In the genomic region with DNA sequence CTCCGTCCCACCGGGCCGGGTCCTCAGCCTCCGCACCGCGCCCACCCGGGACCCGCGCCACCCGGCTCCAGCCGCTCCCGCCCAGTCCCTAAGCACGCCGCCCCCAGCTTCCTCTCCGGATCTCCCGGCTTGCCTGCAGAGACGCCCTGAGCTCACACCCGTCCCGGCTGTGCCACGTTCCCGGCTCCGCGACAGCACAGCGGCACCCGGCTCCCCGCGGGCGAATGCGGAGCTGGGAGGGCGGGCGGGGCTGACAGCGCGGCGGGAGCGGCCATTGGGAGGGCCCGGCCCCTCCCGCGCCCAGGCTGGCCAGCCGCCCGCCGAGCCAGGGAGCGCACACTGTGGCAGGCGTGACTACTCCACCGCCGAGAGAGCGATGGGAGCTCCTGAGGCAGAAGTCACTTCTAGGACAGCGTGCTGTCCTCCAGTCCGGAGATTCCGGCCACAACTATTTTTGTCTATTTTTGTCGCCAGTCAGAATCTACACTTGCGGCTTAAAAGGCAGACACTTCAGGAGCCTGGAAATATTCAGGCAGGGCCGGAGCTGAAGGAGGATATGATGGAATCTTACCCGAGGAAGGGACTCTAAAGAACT, we compare ENCODE assay signal across 8 mouse cellular contexts. TPM values are rescaled to one million over a fixed set of nuclear protein-coding genes. Genes with fewer than 3 reads are reported as not detected.
DNase-seq lines count a peak whose midpoint lies in the region; ATAC-seq lines count a peak whose summit lies in the region.

A gene (minus strand): TSS at position 252 of the 595 bp plus-strand sequence.

- H3K4me2 ChIP-seq in hindbrain, embryonic 11.5 days (replicated peaks; ENCODE audit: low read depth, low read length) = peak within 1 kb of the TSS; percentile 45

- 2% methylated on average over 44 of the region's 53 CpGs for WGBS in hindbrain, embryonic 11.5 days

- H3K27me3 ChIP-seq in hindbrain, embryonic 11.5 days (ENCODE audit: control insufficient read depth, insufficient read depth, low read length) = no peaks in the 10 kb centered on the region

- H3K9ac ChIP-seq in hindbrain, embryonic 11.5 days (ENCODE audit: low read depth, low read length) = peak within 1 kb of the TSS; percentile 59

- H3K4me3 ChIP-seq in hindbrain, embryonic 11.5 days (ENCODE audit: low read depth, low read length) = peak within 1 kb of the TSS; percentile 87

- H3K4me1 ChIP-seq in hindbrain, embryonic 11.5 days (replicated peaks; ENCODE audit: control insufficient read depth, insufficient read depth, low read length) = no peaks in the 10 kb centered on the region

- H3K27ac ChIP-seq in hindbrain, embryonic 11.5 days (ENCODE audit: low read depth, low read length) = peak within 1 kb of the TSS; percentile 18; the same call in 1 of the 2 replicates

- peak; percentile 95 for ATAC-seq in hindbrain, embryonic 11.5 days (ENCODE audit: low FRiP score)

- no peaks in the 10 kb centered on the region for H3K9me3 ChIP-seq in hindbrain, embryonic 11.5 days (ENCODE audit: control insufficient read depth, low read length)

- peak; percentile 91 for DNase-seq in MN1 (ENCODE audit: low spot score)
- DNase-seq in cerebellum, adult 9-10 months = peak; percentile 87
- DNase-seq in frontal cortex, adult 2 months (ENCODE audit: extremely low spot score in 1 of 2, low spot score in 1 of 2) = peak; percentile 44 to 88
- DNase-seq in hindbrain, embryonic 11.5 days (ENCODE audit: low spot score) = peak; percentile 91
- peak; percentile 82 to 87 for DNase-seq in layer of hippocampus, postnatal 14 days (ENCODE audit: low spot score in 2 of 2)
- peak; percentile 91 for DNase-seq in lung, postnatal 14 days
- peak; percentile 64 for DNase-seq in retina, adult 2 months (ENCODE audit: low read depth, low spot score)
- peak; percentile 83 to 86 for DNase-seq in thymus, postnatal 36 days

- no peaks in the 10 kb centered on the region for H3K36me3 ChIP-seq in hindbrain, embryonic 11.5 days (ENCODE audit: control insufficient read depth, insufficient read depth, low read length)

RNA-seq across cellular contexts. Expression of the gene that starts here (rescaled TPM):
- 5.8 and 6.8 TPM in 2 replicates for polyA plus RNA-seq in frontal cortex, adult 2 months (2012; rRNA removed)
- polyA plus RNA-seq in hindbrain, embryonic 11.5 days (2014; fragmentation: Nextera tagmentation; extraction: Ambion mirVana) = 8.4 and 8.8 TPM in 2 replicates
- 1 to 10 TPM; 7.6 to 9.1 TPM for total RNA-seq in layer of hippocampus, postnatal 14 days (2021)

Comparison
In these comparisons a context has a peak if more than half of its experiments do, and no peak if none do; other contexts are left out.
1. Peak in every context shown above with its lines: DNase-seq, ATAC-seq, H3K4me3 ChIP-seq and H3K27ac ChIP-seq.